Mouse (Mus musculus): Measurements from ENCODE around the gene Tulp4. TPM values are rescaled to one million over a fixed set of nuclear protein-coding genes. Genes with fewer than 3 reads are reported as not detected.
"Not testable (repeated sequence)": the region's sequence is repeated elsewhere in the genome, so short reads cannot be mapped to it uniquely, and the experiment has no call there.

Tulp4 gene
- polyA plus RNA-seq, 1 experiment from 2014 or later = 46.4 TPM

- no peak for DNase-seq (ENCODE audit: low spot score)
Observed at GRCm38 (mm10) chr17:6186651-6187050, 80.4 kb downstream of the Tulp4 start.

DNA sequence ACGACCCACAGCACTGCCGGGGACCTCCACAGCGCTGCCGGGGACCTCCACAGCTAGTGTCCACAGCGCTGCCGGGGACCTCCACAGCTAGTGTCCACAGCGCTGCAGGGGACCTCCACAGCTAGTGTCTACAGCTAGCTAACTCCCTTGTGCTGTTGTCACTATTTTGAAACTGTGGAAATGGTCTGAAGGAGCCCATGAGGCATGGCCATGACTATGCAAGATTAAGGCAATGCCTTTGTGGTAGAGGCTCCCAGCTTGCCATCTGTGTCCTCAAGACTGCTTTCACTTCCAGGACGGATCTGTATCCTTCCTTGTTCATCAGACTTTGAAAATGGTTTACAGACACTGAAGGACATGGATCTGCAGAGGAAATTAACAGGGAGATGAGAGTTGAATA is 80.9 kb downstream of the Tulp4 start:
- no peak for DNase-seq (ENCODE audit: low spot score)

DNA sequence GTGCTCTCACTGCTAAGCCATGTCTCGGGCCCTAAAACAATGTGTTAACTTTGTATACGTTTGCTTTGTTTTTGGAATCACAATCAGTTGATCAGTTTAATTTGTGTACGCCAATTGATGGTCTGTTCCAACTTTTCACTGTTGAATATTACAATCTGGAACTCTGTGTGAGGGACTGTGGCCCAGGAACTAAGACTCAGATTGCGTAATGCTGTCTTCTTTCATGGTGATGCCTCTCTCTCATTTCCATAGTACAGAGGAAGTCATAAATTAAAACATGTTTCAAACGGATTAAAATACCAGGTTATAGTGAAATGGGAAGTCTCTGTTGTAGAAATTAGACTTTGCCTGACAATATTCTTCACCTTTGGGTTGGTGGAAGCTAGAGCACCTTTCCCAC is 83.0 kb downstream of the Tulp4 start:
- no peak for DNase-seq (ENCODE audit: low spot score)

DNA sequence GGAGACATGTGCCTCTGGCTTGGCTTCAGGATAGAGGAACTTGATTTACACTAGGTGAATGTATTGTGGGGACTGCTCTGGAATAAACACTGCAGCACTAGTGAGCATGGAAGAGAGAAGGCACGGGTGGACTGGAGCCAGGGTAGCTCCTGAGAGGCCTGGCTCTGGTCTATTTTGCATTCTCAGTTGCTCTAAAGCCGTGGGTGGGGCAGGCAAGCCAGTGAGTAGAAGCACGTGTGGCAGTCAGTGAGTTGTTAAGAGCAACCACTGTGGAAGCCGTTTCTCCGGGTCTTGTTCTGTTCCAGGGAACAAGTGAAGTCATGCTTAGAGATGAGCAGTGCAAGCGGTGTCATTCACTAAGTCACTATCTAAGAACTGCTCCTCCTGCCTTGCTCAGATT is 86.0 kb downstream of the Tulp4 start:
- DNase-seq (ENCODE audit: low spot score) = no peak

- DNase-seq (ENCODE audit: low spot score) = no peak
Observed at GRCm38 (mm10) chr17:6195390-6195789, 89.2 kb downstream of the Tulp4 start.

DNA sequence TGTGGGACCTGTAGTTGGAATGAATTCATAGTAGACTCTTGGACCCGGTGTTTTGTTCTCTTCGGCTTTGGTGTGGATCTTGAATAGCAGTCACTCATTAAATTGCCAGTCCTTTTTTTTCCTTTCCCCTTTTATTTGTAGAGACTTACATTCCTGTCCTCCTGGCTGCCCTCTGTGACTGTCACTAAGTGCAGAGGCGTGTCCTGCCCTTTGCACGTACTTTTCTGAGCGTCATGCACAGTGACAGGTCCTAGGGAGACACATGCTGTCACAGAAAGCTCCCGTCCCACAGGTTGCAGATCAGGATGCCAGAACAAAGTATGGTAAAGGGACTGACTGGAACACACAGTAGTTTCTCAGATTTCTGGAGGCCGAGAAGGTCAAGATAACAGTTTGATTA is 91.3 kb downstream of the Tulp4 start:
- no peak for DNase-seq (ENCODE audit: low spot score)

DNA sequence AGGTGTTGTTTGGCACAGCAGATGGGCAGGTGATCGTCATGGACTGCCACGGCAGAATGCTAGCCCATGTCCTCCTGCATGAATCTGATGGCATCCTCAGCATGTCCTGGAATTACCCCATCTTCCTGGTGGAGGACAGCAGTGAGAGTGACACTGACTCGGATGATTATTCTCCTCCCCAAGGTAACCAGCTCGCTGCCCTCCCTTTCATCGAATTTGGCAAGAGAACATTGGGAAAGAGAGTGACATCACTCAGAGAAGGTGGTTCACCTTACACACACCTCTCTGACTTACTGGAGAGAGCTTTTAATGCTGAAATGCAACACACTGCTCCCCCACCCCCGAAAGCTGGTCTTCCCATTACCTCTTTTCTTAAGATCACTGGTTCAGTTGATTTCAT is 92.4 kb downstream of the Tulp4 start:
- DNase-seq (ENCODE audit: low spot score) = no peak

GRCm38 (mm10) chr17:6199166-6199565 is 92.9 kb downstream of the Tulp4 start:
- no peak for DNase-seq (ENCODE audit: low spot score)

GRCm38 (mm10) chr17:6201522-6202250 is 95.4 kb downstream of the Tulp4 start:
- DNase-seq (ENCODE audit: low spot score) = no peak

GRCm38 (mm10) chr17:6202389-6203110 is 96.3 kb downstream of the Tulp4 start:
- no peak for DNase-seq (ENCODE audit: low spot score)

DNA sequence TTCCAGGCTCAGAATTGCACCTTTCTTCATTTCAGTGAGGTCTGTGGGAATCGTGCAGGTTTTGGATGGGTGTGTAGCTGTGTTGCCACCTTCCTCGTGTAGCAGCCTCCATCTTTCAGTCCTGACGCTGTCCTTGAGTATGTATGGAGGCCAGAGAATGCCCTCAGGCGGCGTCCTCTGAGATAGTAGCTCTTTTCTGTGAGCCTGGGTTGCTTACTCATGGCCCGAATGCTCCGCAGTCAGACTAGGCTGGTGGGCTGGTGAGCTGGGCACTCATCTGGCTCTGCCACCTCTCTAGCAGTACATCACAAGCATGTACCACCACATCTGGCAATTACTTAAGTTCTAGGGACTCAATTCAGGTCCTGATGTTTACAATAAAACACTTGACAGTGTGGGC is 96.9 kb downstream of the Tulp4 start:
- no peak for DNase-seq (ENCODE audit: low spot score)

- no peak for DNase-seq (ENCODE audit: low spot score)
Observed at GRCm38 (mm10) chr17:6203795-6204194, 97.6 kb downstream of the Tulp4 start.

DNA sequence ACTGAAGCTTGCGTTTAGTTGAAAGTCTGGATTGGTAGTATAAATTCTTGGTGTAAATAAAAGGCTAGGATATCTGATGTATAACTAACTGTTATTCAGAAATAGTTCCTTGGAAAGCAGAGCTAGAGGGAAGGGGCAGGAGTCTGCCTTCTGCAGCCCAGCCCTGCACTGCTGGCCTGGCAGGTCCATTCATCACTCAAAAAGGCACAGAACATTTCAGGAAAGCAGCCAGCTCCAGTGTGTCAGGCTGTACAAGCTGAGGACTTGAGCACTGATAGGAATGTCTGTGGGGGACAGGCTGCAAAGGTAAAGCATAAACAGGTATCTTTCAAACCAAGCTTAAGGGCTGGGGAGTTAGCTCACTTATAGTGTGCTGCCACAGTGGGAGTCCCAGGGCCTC is 105.5 kb downstream of the Tulp4 start:
- no peak for DNase-seq (ENCODE audit: low spot score)

GRCm38 (mm10) chr17:6215640-6216039 is 109.4 kb downstream of the Tulp4 start:
- DNase-seq (ENCODE audit: low spot score) = no peak

GRCm38 (mm10) chr17:6216514-6216913 is 110.3 kb downstream of the Tulp4 start:
- DNase-seq (ENCODE audit: low spot score) = no peak

- DNase-seq (ENCODE audit: low spot score) = not testable (repeated sequence)
Observed at GRCm38 (mm10) chr17:6232633-6233032, 126.4 kb downstream of the Tulp4 start.

DNA sequence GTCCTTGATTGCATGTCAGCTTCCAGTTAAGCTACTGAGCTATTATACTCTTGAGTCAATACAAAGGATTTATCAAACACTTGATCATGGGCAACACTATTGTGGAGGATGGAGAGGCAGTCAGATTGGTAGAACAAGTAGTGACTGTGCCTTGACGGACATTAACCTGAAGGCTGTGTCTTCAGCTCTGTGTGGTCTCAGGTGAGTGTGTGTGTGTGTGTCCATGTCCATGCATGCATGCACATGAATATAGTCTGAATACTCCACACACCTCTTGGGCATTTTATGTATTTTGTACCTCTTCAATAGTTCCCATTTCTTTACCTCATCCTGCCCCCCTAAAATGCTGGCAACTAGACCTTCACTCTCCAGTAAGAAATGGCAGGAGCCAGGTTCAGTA is 145.1 kb downstream of the Tulp4 start:
- not testable (repeated sequence) for DNase-seq (ENCODE audit: low spot score)

GRCm38 (mm10) chr17:6256400-6257069 is 150.3 kb downstream of the Tulp4 start, which contains the start of gene Tmem181a:
TSS of gene Tmem181a (plus strand) at chr17:6256860.
- not testable (repeated sequence) for DNase-seq (ENCODE audit: low spot score)

DNA sequence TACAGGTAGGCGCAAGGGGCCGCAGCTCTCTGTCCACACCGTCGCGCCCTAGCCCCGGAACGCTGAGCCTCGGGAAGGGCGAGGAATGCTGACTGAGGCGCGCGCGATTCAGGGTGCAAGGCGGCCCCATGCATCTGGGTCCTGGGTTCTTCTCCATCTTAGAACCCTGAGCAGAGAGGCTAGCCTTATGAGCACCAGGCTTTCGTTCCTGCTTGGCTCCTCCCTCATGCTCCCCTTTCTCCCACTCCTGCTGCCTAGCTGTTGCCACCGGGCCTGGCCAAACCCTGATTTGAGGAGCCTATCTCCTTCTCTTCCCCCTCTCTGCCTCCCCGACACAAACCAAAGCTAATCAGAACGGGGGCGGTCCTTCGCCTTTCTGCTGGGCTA is 150.8 kb downstream of the Tulp4 start:
- not testable (repeated sequence) for DNase-seq (ENCODE audit: low spot score)

GRCm38 (mm10) chr17:6269876-6270831 is 163.9 kb downstream of the Tulp4 start:
- DNase-seq (ENCODE audit: low spot score) = peak; percentile 11

GRCm38 (mm10) chr17:6270840-6271239 is 164.6 kb downstream of the Tulp4 start:
- peak; percentile 4 for DNase-seq (ENCODE audit: low spot score)
